Mouse (Mus musculus) heart, adult 2 months (tissue): ENCODE data around the gene Csmd2.
A peak's percentile ranks its signal among the peaks of the same experiment; 100 is the strongest.

Source experiments
- CTCF ChIP-seq: fragments of 200-600 bp; IDR thresholded peaks from 2 replicates; pipeline ENCODE4 v1.8.1; 2022; ENCODE audit warnings: antibody characterized with exemption, mild to moderate bottlenecking, moderate library complexity
- EP300 ChIP-seq: fragments of 200-500 bp; IDR thresholded peaks from 2 replicates; pipeline ENCODE4 v1.6.1; 2011; ENCODE audit warnings: low read depth, low read length, control low read depth; ENCODE audit not compliant: insufficient read depth
- POLR2A ChIP-seq: fragments of 200-500 bp; IDR thresholded peaks from 2 replicates; pipeline ENCODE4 v1.6.1; 2011; ENCODE audit warnings: mild to moderate bottlenecking, low read depth, low read length, control low read depth; ENCODE audit not compliant: insufficient read depth

GRCm38 (mm10) chr4:128130611-128131142, 143.0 kb downstream of the Csmd2 start:
- TF ChIP-seq CTCF (peak; percentile 25), POLR2A (no peak), EP300 (no peak)
